Mouse (Mus musculus): ENCODE measurements around the gene Tldc2.

The Tldc2 gene

GRCm38 (mm10) chr2:157063241-157063700 lies 23.6 kb upstream of the Tldc2 start:
- DNase-seq = peak; percentile 57 to 63

- DNase-seq = peak; percentile 48 to 53
Observed at GRCm38 (mm10) chr2:157064136-157064535, 22.7 kb upstream of the Tldc2 start.

- peak; percentile 57 to 62 for DNase-seq
Observed at GRCm38 (mm10) chr2:157064978-157065878, 21.6 kb upstream of the Tldc2 start.

GRCm38 (mm10) chr2:157065879-157066226 lies 21.0 kb upstream of the Tldc2 start:
- peak; percentile 59 to 63 for DNase-seq

GRCm38 (mm10) chr2:157066731-157067430 lies 20.0 kb upstream of the Tldc2 start:
- DNase-seq = peak; percentile 31 to 45

- peak; percentile 77 to 82 for DNase-seq
Observed at GRCm38 (mm10) chr2:157068701-157069354, 18.0 kb upstream of the Tldc2 start.

- DNase-seq = peak; percentile 94 to 95
Observed at GRCm38 (mm10) chr2:157069355-157069735, 17.5 kb upstream of the Tldc2 start.

GRCm38 (mm10) chr2:157069755-157070315 lies 17.0 kb upstream of the Tldc2 start:
- DNase-seq = no peak

- peak; percentile 63 to 67 for DNase-seq
Observed at GRCm38 (mm10) chr2:157070365-157070764, 16.5 kb upstream of the Tldc2 start.

- peak; percentile 75 to 84 for DNase-seq
Observed at GRCm38 (mm10) chr2:157071556-157071955, 15.3 kb upstream of the Tldc2 start.

GRCm38 (mm10) chr2:157072316-157072990 lies 14.4 kb upstream of the Tldc2 start:
- DNase-seq = peak; percentile 31 to 34

GRCm38 (mm10) chr2:157073378-157074052 lies 13.3 kb upstream of the Tldc2 start:
- peak; percentile 46 to 52 for DNase-seq

- peak; percentile 94 to 96 for DNase-seq
Observed at GRCm38 (mm10) chr2:157074186-157074724, 12.6 kb upstream of the Tldc2 start.

- peak in 1 of 2 experiments; percentile 48 for DNase-seq
Observed at GRCm38 (mm10) chr2:157074772-157075171, 12.1 kb upstream of the Tldc2 start.

- no peak for DNase-seq
Observed at GRCm38 (mm10) chr2:157075226-157075625, 11.6 kb upstream of the Tldc2 start.

GRCm38 (mm10) chr2:157075685-157076084 lies 11.2 kb upstream of the Tldc2 start:
- DNase-seq = peak; percentile 82 to 89

- peak; percentile 32 to 50 for DNase-seq
Observed at GRCm38 (mm10) chr2:157076585-157076984, 10.3 kb upstream of the Tldc2 start.

- DNase-seq = peak; percentile 86 to 90
Observed at GRCm38 (mm10) chr2:157077160-157077559, 9.7 kb upstream of the Tldc2 start.

GRCm38 (mm10) chr2:157077641-157078058 lies 9.2 kb upstream of the Tldc2 start:
- DNase-seq = peak; percentile 70 to 75

GRCm38 (mm10) chr2:157078059-157078792 lies 8.6 kb upstream of the Tldc2 start:
- DNase-seq = peak; percentile 71 to 73
